Mouse (Mus musculus) limb, embryonic 15.5 days (tissue): ENCODE measurements around the gene Dock8. TPM values are rescaled to one million over a fixed set of nuclear protein-coding genes. Genes with fewer than 3 reads are reported as not detected.
A peak's percentile ranks its signal among the peaks of the same experiment; 100 is the strongest.

Experiments used
- ATAC-seq: fragments of 200-750 bp; cut with Nextera tagmentation; 2 replicates; pipeline ENCODE4 v1.8.0; 2017; ENCODE audit warnings: low read depth, moderate TSS enrichment; ENCODE audit not compliant: insufficient number of reproducible peaks, low FRiP score, low TSS enrichment
- H3K27ac ChIP-seq: fragments of 300-500 bp; sonication (generic); 2 replicates; pipeline ENCODE4 v1.5.1; 2015; ENCODE audit warnings: moderate library complexity, mild to moderate bottlenecking, inconsistent platforms
- H3K27me3 ChIP-seq: fragments of 300-500 bp; sonication (generic); 2 replicates; pipeline ENCODE4 v1.6.1; 2015; ENCODE audit warnings: inconsistent platforms
- H3K36me3 ChIP-seq: fragments of 300-500 bp; sonication (generic); 2 replicates; pipeline ENCODE4 v1.6.1; 2015; ENCODE audit warnings: inconsistent platforms
- H3K4me1 ChIP-seq: fragments of 300-500 bp; sonication (generic); 2 replicates; pipeline ENCODE4 v1.6.1; 2015; ENCODE audit warnings: inconsistent platforms
- H3K4me2 ChIP-seq: fragments of 300-500 bp; sonication (generic); 2 replicates; pipeline ENCODE4 v1.6.1; 2015; ENCODE audit warnings: mild to moderate bottlenecking, inconsistent platforms
- H3K4me3 ChIP-seq: fragments of 300-500 bp; sonication (generic); 2 replicates; pipeline ENCODE4 v1.5.1; 2015; ENCODE audit warnings: mild to moderate bottlenecking, inconsistent platforms
- H3K9ac ChIP-seq: fragments of 300-500 bp; sonication (generic); 2 replicates; pipeline ENCODE4 v1.6.1; 2015; ENCODE audit warnings: inconsistent platforms
- H3K9me3 ChIP-seq: fragments of 300-500 bp; sonication (generic); 2 replicates; pipeline ENCODE4 v1.6.1; 2016; ENCODE audit warnings: inconsistent platforms
- WGBS: fragments of 180-500 bp; shearing (Covaris S2); methylation state at CpG from one replicate; pipeline ENCODE4 v1.1.7; 2015; 5-methylcytosine and 5-hydroxymethylcytosine counted together
- polyA plus RNA-seq: library from polyadenylated mRNA; unstranded; fragments of >200 nt; fragmentation: Nextera tagmentation; extraction: Ambion mirVana; gene quantifications from 2 replicates; pipeline ENCODE4 v1.2.1, GENCODE M21; 2015

The Dock8 gene
- polyA plus RNA-seq, 1 experiment from 2014 or later = 6.2 TPM

DNA sequence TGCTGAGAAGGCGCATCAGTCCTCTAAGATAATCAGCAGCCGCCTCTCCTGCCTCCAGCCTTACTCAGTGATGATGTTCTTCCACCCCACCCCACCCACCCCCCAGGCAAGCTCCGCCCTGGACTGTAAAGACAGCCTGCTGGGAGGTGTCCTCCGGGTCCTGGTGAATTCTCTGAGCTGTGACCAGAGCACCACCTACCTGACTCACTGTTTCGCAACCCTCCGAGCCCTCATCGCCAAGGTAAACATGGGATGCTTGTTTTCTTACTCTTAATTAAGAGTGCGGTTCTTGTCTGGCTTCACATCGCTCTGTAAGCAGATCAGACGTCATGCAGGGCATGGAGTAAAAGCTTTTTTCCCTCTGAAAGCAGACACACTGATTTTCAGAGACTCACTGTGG is 172.1 kb downstream of the Dock8 start:
- Histone ChIP-seq H3K36me3 (no peaks in the 10 kb centered on the region), H3K4me1 (no peaks in the 10 kb centered on the region), H3K9ac (no peak overlapping the region), H3K27me3 (no peaks in the 10 kb centered on the region), H3K4me3 (no peak overlapping the region), H3K27ac (no peak overlapping the region), H3K9me3 (no peaks in the 10 kb centered on the region), H3K4me2 (no peak overlapping the region)
- ATAC-seq = no peak
- WGBS = 61% methylated on average over 10 of the region's 10 CpGs

DNA sequence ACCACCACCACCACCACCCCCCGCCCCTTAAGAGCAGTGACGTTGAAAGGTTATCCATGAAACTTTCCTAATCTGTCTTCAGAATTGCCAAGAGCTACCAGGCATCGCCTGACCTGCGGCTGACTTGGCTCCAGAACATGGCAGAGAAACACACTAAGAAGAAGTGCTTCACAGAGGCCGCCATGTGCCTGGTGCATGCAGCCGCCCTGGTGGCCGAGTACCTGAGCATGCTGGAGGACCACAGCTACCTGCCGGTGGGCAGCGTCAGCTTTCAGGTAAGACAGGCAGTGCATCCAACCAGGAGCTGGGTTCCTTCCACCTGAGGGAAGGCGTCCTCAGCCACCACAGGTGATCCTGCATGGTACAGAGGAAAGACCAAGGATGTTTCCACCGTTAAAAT is 177.4 kb downstream of the Dock8 start:
- no peak for ATAC-seq
- WGBS = 94% methylated on average over 11 of the region's 11 CpGs
- H3K4me2 ChIP-seq = no peak overlapping the region

GRCm38 (mm10) chr19:25180024-25180423 is 180.7 kb downstream of the Dock8 start:
- H3K9me3 ChIP-seq = no peaks in the 10 kb centered on the region
- no peak overlapping the region for H3K9ac ChIP-seq
- no peak overlapping the region for H3K27ac ChIP-seq
- 65% methylated on average over 6 of the region's 6 CpGs for WGBS
- H3K4me1 ChIP-seq = peaks cover 8% of the 10 kb centered on the region; the same call in 1 of the 2 replicates
- H3K4me3 ChIP-seq = no peak overlapping the region
- no peaks in the 10 kb centered on the region for H3K36me3 ChIP-seq
- no peak overlapping the region for H3K4me2 ChIP-seq
- no peaks in the 10 kb centered on the region for H3K27me3 ChIP-seq
- ATAC-seq = no peak

More for the DNA sequence above, 177.4 kb downstream of the Dock8 start:
- H3K27me3 ChIP-seq = no peaks in the 10 kb centered on the region
- no peaks in the 10 kb centered on the region for H3K4me1 ChIP-seq
- H3K9ac ChIP-seq = no peak overlapping the region
- H3K36me3 ChIP-seq = no peaks in the 10 kb centered on the region
- no peak overlapping the region for H3K4me3 ChIP-seq
- H3K27ac ChIP-seq = no peak overlapping the region
- H3K9me3 ChIP-seq = no peaks in the 10 kb centered on the region

GRCm38 (mm10) chr19:25180547-25180946 is 181.2 kb downstream of the Dock8 start:
- no peak overlapping the region for H3K4me2 ChIP-seq
- ATAC-seq = no peak
- H3K4me3 ChIP-seq = no peak overlapping the region

DNA sequence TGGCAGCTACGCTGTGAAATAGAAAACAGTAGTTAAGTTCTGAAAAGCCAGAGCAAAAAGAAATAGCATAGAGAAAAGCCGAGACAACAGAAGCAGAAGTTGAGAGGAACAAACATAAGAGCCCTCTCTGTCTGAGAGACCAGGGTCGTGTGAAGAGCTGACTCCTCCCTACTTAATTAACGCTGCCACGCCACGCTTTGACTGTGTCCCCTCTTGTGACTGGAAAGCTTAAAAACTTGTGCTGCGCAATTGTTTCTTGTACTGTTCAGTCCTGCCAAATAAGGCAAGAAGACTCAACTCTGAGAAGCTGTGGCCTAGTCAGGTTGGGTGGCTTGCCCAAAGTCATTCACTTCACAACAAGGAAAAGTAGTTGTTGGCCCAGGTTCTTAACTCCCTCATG is 184.7 kb downstream of the Dock8 start:
- Histone ChIP-seq H3K4me2 (no peak overlapping the region), H3K4me1 (peaks cover 20% of the 10 kb centered on the region), H3K4me3 (no peak overlapping the region), H3K36me3 (no peaks in the 10 kb centered on the region), H3K27ac (peak overlapping the region; percentile 69), H3K9me3 (no peaks in the 10 kb centered on the region), H3K9ac (no peak overlapping the region), H3K27me3 (no peaks in the 10 kb centered on the region)
- no peak for ATAC-seq
- WGBS = 69% methylated on average over 7 of the region's 7 CpGs

More at GRCm38 (mm10) chr19:25180547-25180946, 181.2 kb downstream of the Dock8 start:
- WGBS = 80% methylated on average over 6 of the region's 6 CpGs
- H3K4me1 ChIP-seq = peaks cover 10% of the 10 kb centered on the region
- H3K27me3 ChIP-seq = no peaks in the 10 kb centered on the region
- H3K9ac ChIP-seq = no peak overlapping the region
- no peaks in the 10 kb centered on the region for H3K9me3 ChIP-seq
- H3K36me3 ChIP-seq = no peaks in the 10 kb centered on the region
- H3K27ac ChIP-seq = no peak overlapping the region

- no peaks in the 10 kb centered on the region for H3K36me3 ChIP-seq
- H3K9me3 ChIP-seq = no peaks in the 10 kb centered on the region
- WGBS = 77% methylated on average over 5 of the region's 5 CpGs
- no peak overlapping the region for H3K4me2 ChIP-seq
- H3K4me3 ChIP-seq = no peak overlapping the region
- no peaks in the 10 kb centered on the region for H3K27me3 ChIP-seq
- no peak overlapping the region for H3K27ac ChIP-seq
- peaks cover 20% of the 10 kb centered on the region for H3K4me1 ChIP-seq
- H3K9ac ChIP-seq = no peak overlapping the region
- no peak for ATAC-seq
Measured at GRCm38 (mm10) chr19:25186316-25186715, 187.0 kb downstream of the Dock8 start.

GRCm38 (mm10) chr19:25187681-25188080 is 188.3 kb downstream of the Dock8 start:
- H3K36me3 ChIP-seq = no peaks in the 10 kb centered on the region
- WGBS = 56% methylated on average over 18 of the region's 18 CpGs
- H3K9me3 ChIP-seq = no peaks in the 10 kb centered on the region
- no peaks in the 10 kb centered on the region for H3K27me3 ChIP-seq
- ATAC-seq = peak; percentile 12; the same call in 1 of the 2 replicates
- H3K4me3 ChIP-seq = no peak overlapping the region
- H3K4me1 ChIP-seq = peaks cover 20% of the 10 kb centered on the region
- peak overlapping the region; percentile 65; the same call in 1 of the 2 replicates for H3K27ac ChIP-seq
- peak overlapping the region; percentile 19; the same call in 1 of the 2 replicates for H3K4me2 ChIP-seq
- H3K9ac ChIP-seq = no peak overlapping the region

DNA sequence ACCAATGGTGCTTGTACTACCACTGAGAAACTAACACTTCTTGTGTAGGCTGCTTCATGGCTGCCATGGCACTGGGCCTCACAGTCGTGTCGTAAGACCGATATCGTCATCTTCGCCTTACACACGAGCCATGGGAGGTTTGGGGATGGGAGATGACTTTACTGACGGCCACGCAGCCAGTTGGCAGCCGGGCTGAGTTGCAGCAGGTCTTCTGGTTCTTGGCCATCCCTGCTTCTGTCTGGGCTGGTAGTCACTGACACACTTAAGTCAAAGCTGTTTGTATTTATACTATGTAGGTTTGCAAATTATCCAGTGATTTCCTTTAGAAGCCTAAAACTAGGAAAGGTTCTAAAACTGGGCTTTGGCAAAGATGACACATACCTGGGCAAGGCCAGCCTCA is 194.4 kb downstream of the Dock8 start:
- H3K27me3 ChIP-seq = no peaks in the 10 kb centered on the region
- WGBS = 97% methylated on average over 9 of the region's 9 CpGs
- no peak for ATAC-seq
- no peaks in the 10 kb centered on the region for H3K9me3 ChIP-seq
- H3K4me2 ChIP-seq = no peak overlapping the region
- H3K36me3 ChIP-seq = no peaks in the 10 kb centered on the region
- no peaks in the 10 kb centered on the region for H3K4me1 ChIP-seq
- no peak overlapping the region for H3K27ac ChIP-seq
- no peak overlapping the region for H3K4me3 ChIP-seq
- H3K9ac ChIP-seq = no peak overlapping the region

DNA sequence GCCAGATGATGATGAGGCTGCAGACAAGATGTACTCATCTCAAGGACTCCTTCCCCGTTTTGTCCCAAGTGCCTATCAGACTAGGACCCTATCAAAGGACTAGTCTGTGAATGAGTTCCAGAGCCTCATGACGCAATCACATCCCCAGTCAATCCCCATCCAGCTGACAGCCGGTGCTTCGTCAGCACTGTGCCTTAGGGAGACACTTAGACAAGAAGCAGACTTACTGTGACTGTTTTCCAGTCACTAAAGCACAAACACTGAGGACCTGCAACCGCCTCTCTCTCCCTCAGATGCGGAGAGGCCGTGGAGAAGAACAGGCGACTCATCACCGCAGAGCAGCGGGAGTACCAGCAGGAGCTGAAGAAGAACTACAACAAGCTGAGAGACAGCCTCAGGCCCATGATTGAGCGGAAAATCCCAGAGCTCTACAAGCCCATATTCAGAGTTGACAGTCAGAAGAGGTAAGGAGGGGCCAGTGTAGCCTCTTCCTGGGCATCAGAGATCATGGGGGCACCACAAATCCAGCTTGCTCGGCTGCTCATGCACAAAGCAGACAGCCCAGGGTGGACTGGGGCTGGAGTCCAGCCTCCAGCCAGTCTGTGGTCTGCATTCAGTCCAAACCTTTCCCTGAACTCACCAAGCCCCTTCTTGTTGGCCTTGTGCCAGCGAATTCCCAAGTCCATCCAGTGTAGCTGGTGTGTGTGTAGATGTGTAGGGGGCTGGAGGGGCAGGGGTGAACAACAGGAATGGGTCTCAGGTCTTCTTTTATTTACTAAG is 200.9 kb downstream of the Dock8 start:
- 72% methylated on average over 13 of the region's 13 CpGs for WGBS
- 0 out of 2 replicates have a peak overlapping the region, but pooled peaks have one; percentile 4 for H3K27ac ChIP-seq

GRCm38 (mm10) chr19:25203077-25203476 is 203.7 kb downstream of the Dock8 start:
- H3K4me3 ChIP-seq = no peak overlapping the region
- H3K9ac ChIP-seq = no peak overlapping the region
- H3K27ac ChIP-seq = no peak overlapping the region
- H3K9me3 ChIP-seq = no peaks in the 10 kb centered on the region
- no peak for ATAC-seq
- no peaks in the 10 kb centered on the region for H3K36me3 ChIP-seq
- peaks cover 17% of the 10 kb centered on the region for H3K4me1 ChIP-seq
- WGBS = 63% methylated on average over 12 of the region's 12 CpGs
- H3K4me2 ChIP-seq = no peak overlapping the region
- no peaks in the 10 kb centered on the region for H3K27me3 ChIP-seq

More for the DNA sequence above, 200.9 kb downstream of the Dock8 start:
- Histone ChIP-seq H3K9me3 (no peaks in the 10 kb centered on the region), H3K27me3 (no peaks in the 10 kb centered on the region), H3K36me3 (no peaks in the 10 kb centered on the region), H3K4me3 (no peak overlapping the region), H3K9ac (no peak overlapping the region), H3K4me1 (peaks cover 8% of the 10 kb centered on the region), H3K4me2 (no peak overlapping the region)
- no peak for ATAC-seq

GRCm38 (mm10) chr19:25206969-25207368 is 207.6 kb downstream of the Dock8 start:
- H3K4me2 ChIP-seq = no peak overlapping the region
- H3K9me3 ChIP-seq = no peaks in the 10 kb centered on the region
- 51% methylated on average over 12 of the region's 12 CpGs for WGBS
- no peak overlapping the region for H3K27ac ChIP-seq
- 0 out of 2 replicates have a peak, but pooled peaks cover 3% of the 10 kb centered on the region for H3K27me3 ChIP-seq
- H3K9ac ChIP-seq = no peak overlapping the region
- H3K36me3 ChIP-seq = no peaks in the 10 kb centered on the region
- H3K4me1 ChIP-seq = peaks cover 17% of the 10 kb centered on the region
- no peak overlapping the region for H3K4me3 ChIP-seq
- no peak for ATAC-seq

GRCm38 (mm10) chr19:25207731-25208361 is 208.5 kb downstream of the Dock8 start:
- peaks cover 17% of the 10 kb centered on the region for H3K4me1 ChIP-seq
- ATAC-seq = no peak
- H3K36me3 ChIP-seq = no peaks in the 10 kb centered on the region
- H3K9me3 ChIP-seq = no peaks in the 10 kb centered on the region
- H3K4me3 ChIP-seq = no peak overlapping the region
- 0 out of 2 replicates have a peak, but pooled peaks cover 3% of the 10 kb centered on the region for H3K27me3 ChIP-seq
- peak overlapping the region; percentile 25; the same call in 1 of the 2 replicates for H3K4me2 ChIP-seq
- 16% methylated on average over 23 of the region's 23 CpGs for WGBS
- no peak overlapping the region for H3K27ac ChIP-seq
- H3K9ac ChIP-seq = no peak overlapping the region
